Mouse (Mus musculus): Measurements from ENCODE around the gene Klhl3.

DNA sequence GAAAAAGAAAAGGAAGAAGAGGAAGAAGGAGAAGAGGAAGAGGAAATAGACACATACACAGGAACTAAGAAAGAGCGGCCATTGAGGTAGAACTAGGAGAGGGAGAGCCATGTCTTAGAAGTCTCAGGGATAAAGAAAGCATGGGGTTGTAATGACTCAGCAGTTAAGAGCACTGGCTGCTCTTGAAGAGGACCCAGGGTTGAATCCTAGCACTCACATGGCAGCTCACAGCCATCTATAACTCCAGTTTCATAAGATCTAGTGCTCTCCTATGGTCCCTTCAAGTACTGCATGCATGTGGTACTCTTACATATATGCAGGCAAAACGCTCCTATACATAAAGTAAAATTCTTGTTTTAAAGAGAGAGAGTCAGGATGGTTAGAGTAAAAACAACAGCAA lies 42.6 kb upstream of the Klhl3 start:
- TF ChIP-seq CTCF (IDR thresholded peaks at IDR 0.05; ENCODE audit: control insufficient read depth, insufficient read depth, insufficient replicate concordance, low read depth, low read length) (no peak), POLR2A (IDR thresholded peaks at IDR 0.05; ENCODE audit: control insufficient read depth, low read depth, low read length) (no peak)
